Comparison of ENCODE assay signal across 13 mouse cellular contexts in genomic region chr1:37495698-37496321, GRCm38 (mm10). TPM values are rescaled to one million over a fixed set of nuclear protein-coding genes. Genes with fewer than 3 reads are reported as not detected.
DNase-seq lines count a peak whose midpoint lies in the region; ATAC-seq and TF ChIP-seq lines count a peak whose summit lies in the region.
"Had no signal": no experiment of that assay in that cellular context is flagged by ENCODE, and none has a peak within 500 bp of the region (broad histone marks: within the 10 kb centered on the region; RNA-seq: fewer than 3 reads in every experiment).

No protein-coding gene starts in this region.

- TF ChIP-seq EP300 in lung, postnatal 0 days (IDR thresholded peaks at IDR 0.05), result no peak

- H3K4me2 ChIP-seq in lung, postnatal 0 days (replicated peaks; ENCODE audit: low read depth, low read length), result no peak overlapping the region; the same call in 1 of the 2 replicates
- H3K4me2 ChIP-seq in kidney, embryonic 15.5 days, result no peak overlapping the region
- H3K4me2 ChIP-seq: embryonic facial prominence, embryonic 13.5 days; limb, embryonic 13.5 days had no signal

- DNase-seq in lung, postnatal 0 days (ENCODE audit: low spot score), result peak; percentile 32
- no peak for DNase-seq in lung, postnatal 14 days
- peak; percentile 32 to 55 for DNase-seq in CD8-positive naive resting alpha-beta T cell, adult 2 months (ENCODE audit: low read depth in 2 of 2, low spot score in 2 of 2)
- peak; percentile 73 for DNase-seq in induced T-regulatory cell, adult 2 months (ENCODE audit: low read depth)
- DNase-seq in naive thymus-derived CD4-positive, alpha-beta T cell, adult 2 months (ENCODE audit: low read depth), result peak; percentile 78
- no peak for DNase-seq in gastrocnemius, adult 8-10 months (ENCODE audit: low spot score in 2 of 2)
- no peak for DNase-seq in heart, adult 18-20 months
- DNase-seq: adrenal gland, adult 2 months; cerebellum, adult 11 months had no signal

- H3K9me3 ChIP-seq in lung, postnatal 0 days (ENCODE audit: low read length), result no peaks in the 10 kb centered on the region
- no peaks in the 10 kb centered on the region for H3K9me3 ChIP-seq in kidney, embryonic 15.5 days (replicated peaks)
- H3K9me3 ChIP-seq: embryonic facial prominence, embryonic 13.5 days; limb, embryonic 13.5 days had no signal

- H3K4me1 ChIP-seq in lung, postnatal 0 days (ENCODE audit: insufficient read depth, low read depth, low read length), result no peaks in the 10 kb centered on the region
- H3K4me1 ChIP-seq in kidney, embryonic 15.5 days, result no peaks in the 10 kb centered on the region

- no peak overlapping the region for H3K4me3 ChIP-seq in lung, postnatal 0 days (ENCODE audit: low read depth, low read length)
- no peak overlapping the region for H3K4me3 ChIP-seq in kidney, embryonic 15.5 days (replicated peaks)
- H3K4me3 ChIP-seq: embryonic facial prominence, embryonic 13.5 days; limb, embryonic 13.5 days had no signal

- ATAC-seq in lung, postnatal 0 days, result no peak
- no peak for ATAC-seq in kidney, embryonic 15.5 days (replicated peaks; ENCODE audit: low FRiP score)
- ATAC-seq: intestine, embryonic 16.5 days had no signal

- TF ChIP-seq CTCF in lung, postnatal 0 days (IDR thresholded peaks at IDR 0.05), result no peak

- no peaks in the 10 kb centered on the region for H3K36me3 ChIP-seq in lung, postnatal 0 days (ENCODE audit: insufficient read depth, low read length)
- H3K36me3 ChIP-seq in kidney, embryonic 15.5 days, result no peaks in the 10 kb centered on the region
- H3K36me3 ChIP-seq: embryonic facial prominence, embryonic 13.5 days; limb, embryonic 13.5 days had no signal

- no peaks in the 10 kb centered on the region for H3K27me3 ChIP-seq in lung, postnatal 0 days (replicated peaks; ENCODE audit: insufficient read depth, low read length)
- no peaks in the 10 kb centered on the region for H3K27me3 ChIP-seq in kidney, embryonic 15.5 days
- H3K27me3 ChIP-seq: embryonic facial prominence, embryonic 13.5 days; limb, embryonic 13.5 days had no signal

- H3K9ac ChIP-seq in lung, postnatal 0 days (replicated peaks; ENCODE audit: low read depth), result no peak overlapping the region
- H3K9ac ChIP-seq in kidney, embryonic 15.5 days, result no peak overlapping the region
- H3K9ac ChIP-seq: embryonic facial prominence, embryonic 13.5 days; limb, embryonic 13.5 days had no signal

- no peak overlapping the region for H3K27ac ChIP-seq in lung, postnatal 0 days (ENCODE audit: low read length)
- no peak overlapping the region for H3K27ac ChIP-seq in kidney, embryonic 15.5 days
- H3K27ac ChIP-seq: embryonic facial prominence, embryonic 13.5 days; limb, embryonic 13.5 days had no signal

- WGBS in lung, postnatal 0 days, result 57% methylated on average over 10 of the region's 10 CpGs
- 81% methylated on average over 10 of the region's 10 CpGs for WGBS in kidney, embryonic 15.5 days

RNA-seq across cellular contexts. Expression of gene Mgat4a, which starts 45.0 kb away (rescaled TPM):
- 5.4 and 6.0 TPM in 2 replicates for polyA plus RNA-seq in lung, postnatal 0 days (2015; fragmentation: Nextera tagmentation; extraction: Ambion mirVana)
- 5.9 and 6.0 TPM in 2 replicates for polyA plus RNA-seq in kidney, embryonic 15.5 days (2015; fragmentation: Nextera tagmentation; extraction: Ambion mirVana)
- total RNA-seq in gastrocnemius, adult 8-10 months (2022), result 1 to 10 TPM; 3.8 to 6.7 (median 4.3) TPM
- total RNA-seq in heart, adult 18-20 months (2021), result 10 to 100 TPM; 13.0 to 15.4 TPM

Comparison
In these comparisons a context has a peak if more than half of its experiments do, and no peak if none do; other contexts are left out.
1. DNase-seq: peak in lung, postnatal 0 days (single experiment), CD8-positive naive resting alpha-beta T cell, adult 2 months (2 of 2), induced T-regulatory cell, adult 2 months (single experiment) and naive thymus-derived CD4-positive, alpha-beta T cell, adult 2 months (single experiment); none in lung, postnatal 14 days (single experiment), gastrocnemius, adult 8-10 months (0 of 2) and heart, adult 18-20 months (0 of 2).